Mouse (Mus musculus) gastrocnemius, adult 8-10 months (tissue): ENCODE data around the gene Mcat. TPM values are rescaled to one million over a fixed set of nuclear protein-coding genes. Genes with fewer than 3 reads are reported as not detected.
"Not testable (repeated sequence)": the region's sequence is repeated elsewhere in the genome, so short reads cannot be mapped to it uniquely, and the experiment has no call there.

Experiments
- DNase-seq, 2 experiments: peaks; one replicate each; pipeline ENCODE4 v3.0.0; 2022; ENCODE audit warnings: low spot score in 2 of 2
- microRNA-seq: library from miRNA; unstranded; fragments of <30 nt; microRNA quantifications from one replicate; pipeline ENCODE4 v1.2.0, GENCODE M21; 2022
- total RNA-seq, 4 experiments: library from RNA; stranded (reverse); gene quantifications; 2 replicates each; pipeline ENCODE4 v1.2.4; 2022

Mcat gene
- total RNA-seq, 4 experiments from 2014 or later: 21.9 to 25.0 (median 23.2) TPM

- peak; percentile 93 to 94 for DNase-seq
Observed at GRCm38 (mm10) chr15:83510805-83511405, 52.7 kb downstream of the Mcat start, which contains the start of gene Ttll1. Ttll1 (minus strand) TSS chr15:83510893.

GRCm38 (mm10) chr15:83509950-83510804 lies 53.4 kb downstream of the Mcat start:
- no peak for DNase-seq

- not testable (repeated sequence) for DNase-seq
Observed at GRCm38 (mm10) chr15:83501483-83501882, 62.1 kb downstream of the Mcat start.

- DNase-seq: no peak
Observed at GRCm38 (mm10) chr15:83500352-83500751, 63.2 kb downstream of the Mcat start.

GRCm38 (mm10) chr15:83499211-83499755 lies 64.3 kb downstream of the Mcat start:
- DNase-seq: no peak

- no peak for DNase-seq
Observed at GRCm38 (mm10) chr15:83497299-83497698, 66.3 kb downstream of the Mcat start.

Small RNAs within 50 kb of the gene (microRNA-seq; reads per million reads assigned to microRNA genes)
- gene Gm24575: not detected

Other genes with a start within 250 kb of the Mcat start
- 1 to 10 TPM; 4.4 to 5.2 (median 4.8) TPM for gene Arfgap3, start 213.5 kb downstream of the Mcat start, total RNA-seq
- gene Pacsin2, start 99.2 kb downstream of the Mcat start, total RNA-seq: 10 to 100 TPM; 45.3 to 58.5 (median 48.2) TPM
- 1 to 10 TPM; 2.7 to 4.2 (median 3.5) TPM for gene Ttll1, start 52.9 kb downstream of the Mcat start, total RNA-seq
- gene Bik, start 36.9 kb downstream of the Mcat start, total RNA-seq: 1 to 10 TPM; 1.1 to 2.5 (median 2.1) TPM
- 10 to 100 TPM; 25.3 to 34.8 (median 30.5) TPM for gene Tspo, start 195 bp downstream of the Mcat start, total RNA-seq
- 1 to 10 TPM; 3.4 to 5.0 (median 4.2) TPM for gene Ttll12, start 31.4 kb upstream of the Mcat start, total RNA-seq
- under 1 TPM; 0.12 to 0.35 (median 0.22) TPM for gene Scube1, start 161.2 kb upstream of the Mcat start, total RNA-seq
- gene Mpped1, start 215.7 kb upstream of the Mcat start, total RNA-seq: not detected